Mouse (Mus musculus): ENCODE results near the gene 1700028J19Rik. TPM values are rescaled to one million over a fixed set of nuclear protein-coding genes. Genes with fewer than 3 reads are reported as not detected.

The 1700028J19Rik gene
- polyA plus RNA-seq, 1 experiment from 2014 or later, result 1.1 TPM

DNA sequence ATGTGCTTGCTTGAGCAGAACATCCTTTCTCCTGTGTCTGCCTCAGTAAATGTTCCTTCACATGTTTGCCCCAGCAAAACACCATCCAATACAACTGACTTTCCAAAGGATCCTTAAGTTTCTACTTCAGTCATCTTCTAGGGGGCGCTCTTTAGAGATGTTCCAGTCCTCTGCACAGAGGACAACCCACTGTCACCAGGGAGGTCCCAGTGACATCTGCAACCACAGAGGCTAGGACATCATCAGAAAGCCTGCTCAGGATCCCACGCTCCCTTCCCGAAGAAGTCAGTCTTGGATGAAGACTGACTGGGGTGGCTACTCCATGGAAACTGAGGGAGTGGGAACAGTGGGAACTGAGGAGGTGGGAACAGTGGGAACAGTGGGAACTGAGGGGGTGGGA lies 29.1 kb upstream of the 1700028J19Rik start:
- H3K4me3 ChIP-seq (ENCODE audit: low read depth, low read length), result no peak overlapping the region
- H3K9me3 ChIP-seq (ENCODE audit: control insufficient read depth, low read length), result no peaks in the 10 kb centered on the region
- DNase-seq (ENCODE audit: low spot score), result no peak
- H3K36me3 ChIP-seq (ENCODE audit: control insufficient read depth, insufficient read depth, low read length), result no peaks in the 10 kb centered on the region
- H3K4me2 ChIP-seq (ENCODE audit: low read depth, severe bottlenecking), result no peak overlapping the region
- no peak for ATAC-seq (ENCODE audit: insufficient number of reproducible peaks, low FRiP score, low TSS enrichment, low read depth)
- no peak overlapping the region for H3K9ac ChIP-seq (ENCODE audit: low read length)
- peaks cover 3% of the 10 kb centered on the region; the same call in 1 of the 2 replicates for H3K27me3 ChIP-seq (ENCODE audit: control insufficient read depth, insufficient read depth, low read length)
- H3K4me1 ChIP-seq (ENCODE audit: control insufficient read depth, insufficient read depth, low read length), result no peaks in the 10 kb centered on the region
- WGBS, result 69% methylated on average over 3 of the region's 3 CpGs
- no peak overlapping the region for H3K27ac ChIP-seq (replicated peaks; ENCODE audit: low read depth, low read length)

- Histone ChIP-seq H3K4me2 (ENCODE audit: low read depth, severe bottlenecking) (no peak overlapping the region), H3K4me1 (ENCODE audit: control insufficient read depth, insufficient read depth, low read length) (no peaks in the 10 kb centered on the region), H3K9me3 (ENCODE audit: control insufficient read depth, low read length) (no peaks in the 10 kb centered on the region), H3K4me3 (ENCODE audit: low read depth, low read length) (no peak overlapping the region), H3K36me3 (ENCODE audit: control insufficient read depth, insufficient read depth, low read length) (no peaks in the 10 kb centered on the region), H3K27ac (replicated peaks; ENCODE audit: low read depth, low read length) (no peak overlapping the region), H3K9ac (ENCODE audit: low read length) (no peak overlapping the region), H3K27me3 (ENCODE audit: control insufficient read depth, insufficient read depth, low read length) (peaks cover 3% of the 10 kb centered on the region; the same call in 1 of the 2 replicates)
- ATAC-seq (ENCODE audit: insufficient number of reproducible peaks, low FRiP score, low TSS enrichment, low read depth) (no peak), DNase-seq (ENCODE audit: low spot score) (no peak)
- WGBS, result 30% methylated on average over 11 of the region's 11 CpGs
Measured at GRCm38 (mm10) chr7:44274096-44274495, 27.6 kb upstream of the 1700028J19Rik start.

DNA sequence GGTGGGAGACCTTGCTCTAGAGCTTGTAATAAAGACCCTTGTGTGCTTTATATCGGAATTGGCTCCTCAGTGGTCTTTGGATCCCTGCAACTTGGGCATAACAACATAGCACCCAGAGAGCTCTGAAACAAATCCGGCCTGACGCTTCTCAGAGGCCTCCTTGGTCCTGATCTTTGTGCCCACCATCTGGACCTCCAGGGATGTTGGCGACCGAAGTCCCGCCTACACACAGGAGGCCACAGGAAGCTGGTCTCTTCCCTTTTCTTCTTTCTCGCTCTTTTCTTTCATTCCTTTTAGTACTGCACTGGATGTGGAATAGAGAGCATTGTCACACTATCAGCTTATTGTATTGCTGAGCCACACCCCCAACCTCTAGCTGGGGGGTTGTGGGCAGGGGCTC lies 27.0 kb upstream of the 1700028J19Rik start:
- H3K27ac ChIP-seq (replicated peaks; ENCODE audit: low read depth, low read length), result no peak overlapping the region
- no peaks in the 10 kb centered on the region for H3K4me1 ChIP-seq (ENCODE audit: control insufficient read depth, insufficient read depth, low read length)
- peaks cover 3% of the 10 kb centered on the region; the same call in 1 of the 2 replicates for H3K27me3 ChIP-seq (ENCODE audit: control insufficient read depth, insufficient read depth, low read length)
- H3K9me3 ChIP-seq (ENCODE audit: control insufficient read depth, low read length), result no peaks in the 10 kb centered on the region
- no peaks in the 10 kb centered on the region for H3K36me3 ChIP-seq (ENCODE audit: control insufficient read depth, insufficient read depth, low read length)
- DNase-seq (ENCODE audit: low spot score), result no peak
- H3K4me2 ChIP-seq (ENCODE audit: low read depth, severe bottlenecking), result no peak overlapping the region
- no peak overlapping the region for H3K4me3 ChIP-seq (ENCODE audit: low read depth, low read length)
- H3K9ac ChIP-seq (ENCODE audit: low read length), result no peak overlapping the region
- ATAC-seq (ENCODE audit: insufficient number of reproducible peaks, low FRiP score, low TSS enrichment, low read depth), result no peak
- WGBS, result 71% methylated on average over 7 of the region's 7 CpGs

DNA sequence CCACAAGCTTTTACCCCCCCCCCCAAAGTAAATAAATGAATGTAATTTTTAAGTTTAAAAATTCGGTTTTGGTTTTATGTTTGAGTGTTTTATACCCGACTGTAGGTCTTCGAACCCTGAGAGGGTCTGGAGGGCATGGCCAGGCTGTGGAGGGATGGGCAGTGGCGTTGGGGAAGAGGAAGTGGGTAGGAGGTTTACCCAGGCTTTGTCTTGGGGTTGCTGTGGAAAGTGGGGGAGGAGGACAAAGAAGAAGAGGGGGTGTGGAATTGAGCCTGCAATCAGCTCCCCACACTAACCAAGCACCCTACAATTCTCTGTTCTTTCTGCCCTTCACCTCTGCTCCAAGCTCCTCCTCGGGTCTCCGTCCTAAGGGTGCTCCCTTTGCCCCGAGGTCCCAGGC lies 26.1 kb upstream of the 1700028J19Rik start:
- WGBS, result 87% methylated on average over 7 of the region's 7 CpGs
- no peak overlapping the region for H3K27ac ChIP-seq (replicated peaks; ENCODE audit: low read depth, low read length)
- ATAC-seq (ENCODE audit: insufficient number of reproducible peaks, low FRiP score, low TSS enrichment, low read depth) (no peak), DNase-seq (ENCODE audit: low spot score) (no peak)
- H3K4me2 ChIP-seq (ENCODE audit: low read depth, severe bottlenecking), result no peak overlapping the region
- no peak overlapping the region for H3K9ac ChIP-seq (ENCODE audit: low read length)
- H3K4me1 ChIP-seq (ENCODE audit: control insufficient read depth, insufficient read depth, low read length), result no peaks in the 10 kb centered on the region
- H3K9me3 ChIP-seq (ENCODE audit: control insufficient read depth, low read length), result no peaks in the 10 kb centered on the region
- H3K4me3 ChIP-seq (ENCODE audit: low read depth, low read length), result no peak overlapping the region
- no peaks in the 10 kb centered on the region for H3K36me3 ChIP-seq (ENCODE audit: control insufficient read depth, insufficient read depth, low read length)
- H3K27me3 ChIP-seq (ENCODE audit: control insufficient read depth, insufficient read depth, low read length), result peaks cover 3% of the 10 kb centered on the region; the same call in 1 of the 2 replicates

DNA sequence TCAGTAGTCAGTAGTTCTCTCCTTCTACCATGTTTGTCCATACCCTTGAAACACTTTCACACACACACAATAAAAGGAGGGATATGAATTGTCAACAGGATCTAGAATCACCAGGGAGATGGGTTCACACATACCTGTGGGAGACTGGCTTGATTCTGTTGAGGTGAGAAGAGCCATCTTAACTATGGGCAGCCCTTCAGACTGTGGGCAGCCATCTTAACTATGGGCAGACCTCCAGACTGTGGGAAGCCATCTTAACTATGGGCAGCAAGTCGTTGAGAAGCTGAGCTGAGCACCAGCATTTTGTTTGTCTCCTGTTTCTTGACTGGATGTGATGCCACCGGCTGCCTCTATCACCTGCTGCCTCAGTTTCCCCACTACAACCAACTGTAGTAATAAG lies 24.8 kb upstream of the 1700028J19Rik start:
- Histone ChIP-seq H3K4me3 (ENCODE audit: low read depth, low read length) (no peak overlapping the region), H3K9me3 (ENCODE audit: control insufficient read depth, low read length) (no peaks in the 10 kb centered on the region), H3K27me3 (ENCODE audit: control insufficient read depth, insufficient read depth, low read length) (peaks cover 3% of the 10 kb centered on the region; the same call in 1 of the 2 replicates), H3K4me2 (ENCODE audit: low read depth, severe bottlenecking) (no peak overlapping the region), H3K27ac (replicated peaks; ENCODE audit: low read depth, low read length) (no peak overlapping the region), H3K9ac (ENCODE audit: low read length) (no peak overlapping the region), H3K4me1 (ENCODE audit: control insufficient read depth, insufficient read depth, low read length) (no peaks in the 10 kb centered on the region), H3K36me3 (ENCODE audit: control insufficient read depth, insufficient read depth, low read length) (no peaks in the 10 kb centered on the region)
- ATAC-seq (ENCODE audit: insufficient number of reproducible peaks, low FRiP score, low TSS enrichment, low read depth), result no peak
- WGBS, result 79% methylated on average over 2 of the region's 2 CpGs
- DNase-seq (ENCODE audit: low spot score), result no peak

GRCm38 (mm10) chr7:44269397-44269796 lies 22.9 kb upstream of the 1700028J19Rik start:
- Histone ChIP-seq H3K9ac (ENCODE audit: low read length) (no peak overlapping the region), H3K36me3 (ENCODE audit: control insufficient read depth, insufficient read depth, low read length) (no peaks in the 10 kb centered on the region), H3K4me1 (ENCODE audit: control insufficient read depth, insufficient read depth, low read length) (no peaks in the 10 kb centered on the region), H3K4me3 (ENCODE audit: low read depth, low read length) (no peak overlapping the region), H3K27me3 (ENCODE audit: control insufficient read depth, insufficient read depth, low read length) (peaks cover 5% of the 10 kb centered on the region; the same call in 1 of the 2 replicates), H3K9me3 (ENCODE audit: control insufficient read depth, low read length) (no peaks in the 10 kb centered on the region), H3K27ac (replicated peaks; ENCODE audit: low read depth, low read length) (no peak overlapping the region), H3K4me2 (ENCODE audit: low read depth, severe bottlenecking) (no peak overlapping the region)
- ATAC-seq (ENCODE audit: insufficient number of reproducible peaks, low FRiP score, low TSS enrichment, low read depth) (no peak), DNase-seq (ENCODE audit: low spot score) (no peak)
- 85% methylated on average over 2 of the region's 2 CpGs for WGBS

GRCm38 (mm10) chr7:44268117-44268516 lies 21.6 kb upstream of the 1700028J19Rik start:
- H3K27ac ChIP-seq (replicated peaks; ENCODE audit: low read depth, low read length), result no peak overlapping the region
- no peak overlapping the region for H3K9ac ChIP-seq (ENCODE audit: low read length)
- no peaks in the 10 kb centered on the region for H3K36me3 ChIP-seq (ENCODE audit: control insufficient read depth, insufficient read depth, low read length)
- no peak for DNase-seq (ENCODE audit: low spot score)
- no peak overlapping the region for H3K4me2 ChIP-seq (ENCODE audit: low read depth, severe bottlenecking)
- H3K27me3 ChIP-seq (ENCODE audit: control insufficient read depth, insufficient read depth, low read length), result peaks cover 7% of the 10 kb centered on the region
- no peak overlapping the region for H3K4me3 ChIP-seq (ENCODE audit: low read depth, low read length)
- no peaks in the 10 kb centered on the region; the same call in 1 of the 2 replicates for H3K9me3 ChIP-seq (ENCODE audit: control insufficient read depth, low read length)
- ATAC-seq (ENCODE audit: insufficient number of reproducible peaks, low FRiP score, low TSS enrichment, low read depth), result no peak
- H3K4me1 ChIP-seq (ENCODE audit: control insufficient read depth, insufficient read depth, low read length), result peaks cover 1% of the 10 kb centered on the region; the same call in 1 of the 2 replicates
- 81% methylated on average over 11 of the region's 11 CpGs for WGBS

DNA sequence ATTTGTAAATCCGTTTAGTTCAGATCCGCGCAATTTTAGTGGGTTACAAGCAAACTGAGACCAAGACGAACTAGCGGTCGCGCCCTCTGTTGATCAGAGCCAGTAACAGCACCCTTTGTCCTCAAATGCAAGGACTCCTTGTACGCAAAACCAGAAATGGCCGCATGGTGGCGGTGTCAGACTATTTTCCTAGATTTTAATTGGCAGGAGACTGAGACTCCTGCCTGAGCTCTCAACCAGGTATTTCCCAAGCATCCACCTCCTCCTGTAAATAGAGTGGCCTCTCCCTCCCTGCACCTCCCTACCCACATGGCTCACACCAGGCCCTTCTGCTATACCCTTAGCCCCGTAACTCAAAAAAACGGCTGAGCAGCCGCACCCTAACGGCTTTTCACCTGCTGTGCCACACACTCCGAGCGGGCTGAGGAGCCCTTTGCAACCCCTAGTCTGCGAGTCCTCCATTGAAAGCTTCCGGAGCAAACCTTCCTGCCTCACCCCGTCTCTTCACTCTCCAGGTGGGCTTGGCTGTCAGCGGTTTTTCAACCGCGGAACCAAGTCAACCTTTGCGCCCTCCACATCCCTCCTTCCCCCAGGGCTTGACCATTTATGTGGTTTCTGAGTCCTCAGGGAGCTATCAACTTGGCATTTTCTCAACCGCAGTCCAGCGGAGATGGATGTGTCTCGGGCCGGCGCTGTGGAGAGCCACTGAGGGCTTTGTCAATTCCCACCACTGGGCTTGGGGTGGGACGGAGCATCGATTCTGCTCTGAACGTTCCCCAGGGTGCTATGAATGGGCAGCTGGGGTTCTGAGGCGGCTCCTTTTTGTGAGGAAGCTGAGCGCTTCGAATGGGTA lies 16.5 kb upstream of the 1700028J19Rik start:
- H3K36me3 ChIP-seq (ENCODE audit: control insufficient read depth, insufficient read depth, low read length), result no peaks in the 10 kb centered on the region
- no peak overlapping the region for H3K27ac ChIP-seq (replicated peaks; ENCODE audit: low read depth, low read length)
- peak overlapping the region; percentile 31 for H3K4me2 ChIP-seq (ENCODE audit: low read depth, severe bottlenecking)
- WGBS, result 3% methylated on average over 34 of the region's 34 CpGs
- no peak overlapping the region for H3K9ac ChIP-seq (ENCODE audit: low read length)
- no peaks in the 10 kb centered on the region; the same call in 1 of the 2 replicates for H3K9me3 ChIP-seq (ENCODE audit: control insufficient read depth, low read length)
- peaks cover 4% of the 10 kb centered on the region; the same call in 1 of the 2 replicates for H3K4me1 ChIP-seq (ENCODE audit: control insufficient read depth, insufficient read depth, low read length)
- H3K4me3 ChIP-seq (ENCODE audit: low read depth, low read length), result no peak overlapping the region
- ATAC-seq (ENCODE audit: insufficient number of reproducible peaks, low FRiP score, low TSS enrichment, low read depth), result peak; percentile 41
- peaks cover 9% of the 10 kb centered on the region for H3K27me3 ChIP-seq (ENCODE audit: control insufficient read depth, insufficient read depth, low read length)
- DNase-seq (ENCODE audit: low spot score), result peak; percentile 99

Measured in limb, embryonic 11.5 days (tissue).